Mouse (Mus musculus): Measurements from ENCODE around the gene Ankrd34b. TPM values are rescaled to one million over a fixed set of nuclear protein-coding genes. Genes with fewer than 3 reads are reported as not detected.
A peak's percentile ranks its signal among the peaks of the same experiment; 100 is the strongest.

Ankrd34b gene
- not detected in 2 replicates for total RNA-seq (2015)
- total RNA-seq (2017): 0.03 TPM in 1 of 2 replicates, not detected in the other

GRCm38 (mm10) chr13:92425758-92426264 lies at the start of gene Ankrd34b:
Ankrd34b (plus strand) TSS chr13:92425896.
- ATAC-seq (replicated peaks; ENCODE audit: poor library complexity): peak; percentile 47

GRCm38 (mm10) chr13:92387367-92387766 lies 38.3 kb upstream of the Ankrd34b start:
- no peak for ATAC-seq (replicated peaks; ENCODE audit: poor library complexity)

- no peak for ATAC-seq (replicated peaks; ENCODE audit: poor library complexity)
Observed at GRCm38 (mm10) chr13:92393047-92393661, 32.5 kb upstream of the Ankrd34b start.

DNA sequence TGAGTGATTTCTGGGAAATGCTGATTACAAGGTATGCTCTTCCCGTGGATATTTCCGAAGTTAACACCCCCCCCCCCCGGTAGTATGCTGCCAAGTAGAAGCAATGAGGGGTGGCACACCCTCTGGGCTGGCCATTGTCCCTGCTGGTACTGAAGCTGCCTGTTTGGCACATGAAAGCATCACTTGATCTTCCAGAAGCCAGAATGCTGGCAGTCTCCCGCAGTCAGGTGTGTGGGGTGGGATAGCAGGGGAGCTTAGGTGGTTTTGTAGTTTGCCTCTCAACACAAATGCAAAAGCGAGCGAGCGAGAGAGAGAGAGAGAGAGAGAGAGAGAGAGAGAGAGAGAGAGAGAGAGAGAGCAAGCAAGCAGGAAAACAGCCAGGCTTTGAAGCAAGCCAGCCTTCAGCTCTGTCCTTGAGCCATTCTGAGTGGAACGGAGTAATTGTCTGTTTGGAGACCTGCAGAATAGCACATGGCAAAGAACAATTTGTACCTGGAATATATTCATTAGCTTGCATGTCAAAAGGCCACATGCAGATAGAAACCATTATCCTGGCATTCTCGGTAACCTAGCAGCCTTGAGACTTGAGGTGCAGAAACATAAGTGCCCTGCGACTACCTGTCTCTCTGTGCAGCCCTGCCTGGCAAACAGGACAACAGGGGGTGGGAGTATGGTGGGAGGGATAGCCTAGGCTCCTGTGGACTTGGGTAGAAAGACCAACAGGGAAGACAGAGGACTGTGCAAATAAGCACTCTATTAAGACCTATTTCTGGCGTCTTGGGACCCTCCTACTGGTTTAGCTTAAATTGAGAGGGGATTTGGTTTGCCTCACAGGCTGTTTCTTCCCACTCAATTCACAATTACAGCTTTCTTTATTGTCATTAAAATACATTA lies 27.0 kb upstream of the Ankrd34b start:
- ATAC-seq (replicated peaks; ENCODE audit: poor library complexity): no peak

DNA sequence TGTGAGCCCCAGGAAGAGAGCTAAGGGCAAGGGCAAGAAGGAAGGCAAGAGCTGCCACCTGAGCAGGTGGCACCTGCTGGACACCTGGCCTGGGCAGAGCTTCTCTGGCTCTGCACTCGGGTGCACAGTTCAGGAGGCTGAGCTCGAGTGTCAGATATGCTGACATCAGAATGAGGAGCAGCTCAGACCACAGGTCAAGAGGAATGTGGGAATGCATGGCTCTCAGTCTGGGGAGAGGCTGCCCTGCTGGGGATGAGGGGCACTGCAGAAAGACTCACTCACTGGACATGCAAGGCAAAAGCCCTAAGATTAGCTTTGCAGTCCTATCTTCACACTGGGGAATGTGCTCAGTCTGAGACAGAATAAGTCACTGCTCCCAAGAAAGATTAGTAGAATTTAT lies 23.6 kb upstream of the Ankrd34b start:
- ATAC-seq (replicated peaks; ENCODE audit: poor library complexity): no peak

DNA sequence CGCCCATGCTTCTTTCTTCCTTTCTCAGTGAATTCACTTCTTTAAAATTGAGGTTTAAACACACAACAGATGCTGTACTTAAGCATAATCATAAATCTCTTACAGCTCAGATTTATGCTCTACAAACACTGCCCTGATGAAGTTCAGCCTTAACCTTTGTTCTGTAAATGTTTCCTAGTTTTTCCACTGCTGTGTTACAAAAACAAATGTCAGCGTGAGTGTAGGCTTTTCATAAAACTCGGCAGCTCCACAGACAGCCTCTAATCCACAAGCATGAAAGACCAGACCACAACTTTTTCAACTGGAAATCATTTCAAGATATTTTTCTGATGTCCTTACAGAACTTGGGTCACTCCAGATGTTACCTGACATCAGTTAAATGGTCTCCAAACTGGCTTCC lies 22.2 kb upstream of the Ankrd34b start:
- no peak for ATAC-seq (replicated peaks; ENCODE audit: poor library complexity)

DNA sequence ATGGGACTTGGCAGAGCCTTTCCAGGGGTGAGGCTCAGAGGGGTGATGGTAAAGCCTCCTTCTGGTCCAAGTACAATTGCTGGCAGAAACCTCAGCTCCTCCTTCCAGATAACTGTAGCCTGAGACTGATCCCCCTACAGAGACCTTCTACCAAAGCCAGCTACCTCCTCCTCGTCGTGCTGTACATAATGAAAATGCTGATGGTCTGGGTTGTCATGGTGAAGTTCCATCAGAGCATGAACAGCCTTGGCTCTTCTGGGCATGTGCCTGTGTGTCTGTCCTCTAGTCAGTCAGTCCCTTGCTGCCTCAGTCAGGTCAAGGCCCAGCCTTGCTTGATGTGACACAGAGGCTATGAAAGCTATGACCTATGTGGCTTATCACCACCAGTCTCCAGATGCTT lies 15.2 kb upstream of the Ankrd34b start:
- no peak for ATAC-seq (replicated peaks; ENCODE audit: poor library complexity)

- no peak for ATAC-seq (replicated peaks; ENCODE audit: poor library complexity)
Observed at GRCm38 (mm10) chr13:92419630-92420029, 6.1 kb upstream of the Ankrd34b start.

- no peak for ATAC-seq (replicated peaks; ENCODE audit: poor library complexity)
Observed at GRCm38 (mm10) chr13:92423711-92424110, 2.0 kb upstream of the Ankrd34b start.

DNA sequence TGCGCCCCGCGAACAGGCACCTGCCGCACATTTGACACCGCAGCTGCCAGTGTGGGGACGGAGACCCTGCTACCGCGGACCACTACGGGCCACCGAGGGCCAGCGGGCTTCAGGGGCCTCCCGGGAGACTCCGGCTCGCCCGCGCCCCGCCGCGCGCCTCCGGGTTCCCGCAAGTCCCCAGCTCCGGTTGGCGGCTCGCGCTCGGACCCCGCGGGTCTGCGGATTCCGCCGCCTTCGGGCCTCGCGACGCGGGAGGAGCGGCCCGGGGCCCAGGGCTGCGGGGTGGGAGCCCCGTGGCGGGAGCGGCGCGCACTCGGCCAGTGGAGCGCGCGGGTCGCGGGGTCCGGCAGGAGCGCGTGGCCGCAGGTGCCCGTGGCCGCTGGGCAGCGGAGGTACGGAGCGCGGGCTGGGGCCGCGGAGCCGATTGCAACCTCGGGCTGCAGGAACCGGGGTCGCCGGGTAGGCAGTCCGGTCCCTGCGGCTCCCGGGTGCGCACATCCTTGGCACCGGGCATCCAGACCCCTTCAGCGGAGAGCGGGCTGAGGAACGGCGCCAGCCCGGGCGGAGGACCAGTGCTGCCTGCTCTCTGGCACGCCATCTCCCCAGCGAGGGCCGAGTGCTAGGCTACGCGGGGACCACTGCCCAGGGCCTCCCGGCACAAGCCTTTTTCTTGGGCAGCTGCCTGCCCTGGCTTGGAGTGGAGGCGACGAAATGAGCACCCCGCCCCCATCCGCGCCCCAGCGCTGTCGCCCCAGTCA lies 777 bp downstream of the Ankrd34b start:
- ATAC-seq (replicated peaks; ENCODE audit: poor library complexity): no peak; the same call in 1 of the 2 replicates

GRCm38 (mm10) chr13:92427351-92427855 lies 1.7 kb downstream of the Ankrd34b start:
- ATAC-seq (replicated peaks; ENCODE audit: poor library complexity): no peak

DNA sequence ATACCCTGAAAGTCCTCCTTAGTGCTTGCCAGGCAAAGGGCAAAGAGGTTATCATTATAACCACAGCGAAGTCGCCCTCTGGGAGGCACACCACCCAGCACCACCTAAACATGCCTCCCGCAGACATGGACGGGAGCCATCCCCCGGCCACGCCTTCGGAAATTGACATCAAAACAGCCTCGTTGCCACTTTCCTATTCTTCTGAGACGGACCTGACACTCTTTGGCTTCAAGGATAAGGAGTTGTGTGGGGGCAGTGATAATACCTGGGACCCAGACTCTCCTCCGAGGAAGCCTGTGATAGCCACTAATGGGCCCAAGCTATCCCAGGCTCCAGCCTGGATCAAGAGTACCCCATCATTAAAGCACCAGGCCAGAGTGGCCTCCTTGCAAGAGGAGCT lies 13.0 kb downstream of the Ankrd34b start:
- no peak for ATAC-seq (replicated peaks; ENCODE audit: poor library complexity)

DNA sequence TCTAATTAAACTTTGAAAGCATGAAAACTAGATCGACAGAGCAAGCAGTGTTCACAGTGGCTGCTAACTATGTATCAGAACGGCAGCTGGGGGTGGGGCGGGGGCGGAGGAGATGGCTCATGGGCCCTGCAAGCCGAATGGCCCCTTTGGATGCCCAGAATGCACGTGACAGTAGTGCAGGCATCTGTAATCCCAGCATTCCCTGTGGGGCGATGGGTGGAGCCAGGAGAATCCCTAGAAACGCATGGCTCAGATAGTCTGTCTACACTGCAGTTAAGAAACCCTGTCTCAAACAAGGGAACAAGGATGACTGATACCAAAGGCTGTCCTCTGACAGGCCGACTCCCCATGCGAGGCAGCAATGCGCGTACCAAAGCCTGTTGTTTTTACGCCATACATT lies 14.6 kb downstream of the Ankrd34b start:
- ATAC-seq (replicated peaks; ENCODE audit: poor library complexity): no peak

DNA sequence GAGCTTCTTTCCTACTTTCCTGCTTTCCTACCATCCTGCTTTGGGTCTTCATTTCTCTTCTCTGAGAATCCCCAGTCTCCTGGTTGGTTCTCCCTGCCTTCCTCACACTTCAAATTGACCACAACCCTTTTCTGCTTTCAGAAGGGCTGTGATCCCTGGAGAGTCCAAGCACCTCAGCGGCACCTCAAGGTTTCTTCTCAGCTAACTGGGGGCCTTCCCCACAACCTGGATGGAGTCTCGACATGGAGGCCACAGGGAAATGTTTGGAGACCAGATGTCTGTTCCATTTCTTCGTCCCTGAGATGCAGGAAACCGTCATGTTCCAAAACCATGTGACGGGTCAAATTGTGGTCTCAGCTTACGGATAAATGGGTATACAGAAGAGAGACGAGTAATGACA lies 21.2 kb downstream of the Ankrd34b start:
- no peak for ATAC-seq (replicated peaks; ENCODE audit: poor library complexity)

DNA sequence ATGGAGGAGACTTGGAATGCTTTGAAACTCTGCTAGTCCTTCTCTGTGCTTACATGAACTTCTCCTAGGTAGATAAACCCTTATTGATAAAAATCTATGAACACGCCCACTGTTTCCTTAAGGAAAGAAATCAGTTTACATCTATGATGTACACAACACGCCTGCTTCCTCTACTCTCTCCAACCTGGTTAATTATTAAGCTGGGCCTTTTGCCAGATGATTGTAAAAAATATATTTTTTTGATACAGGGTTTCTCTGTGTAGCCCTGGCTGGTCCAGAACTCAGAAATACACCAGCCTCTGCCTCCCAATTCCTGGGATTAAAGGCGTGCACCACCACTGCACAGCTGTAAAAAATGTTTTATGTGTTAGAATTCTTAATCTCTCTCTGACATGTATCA lies 39.0 kb downstream of the Ankrd34b start:
- no peak for ATAC-seq (replicated peaks; ENCODE audit: poor library complexity)

- no peak for ATAC-seq (replicated peaks; ENCODE audit: poor library complexity)
Observed at GRCm38 (mm10) chr13:92467891-92468290, 42.2 kb downstream of the Ankrd34b start.

GRCm38 (mm10) chr13:92469381-92469780 lies 43.7 kb downstream of the Ankrd34b start:
- ATAC-seq (replicated peaks; ENCODE audit: poor library complexity): no peak

DNA sequence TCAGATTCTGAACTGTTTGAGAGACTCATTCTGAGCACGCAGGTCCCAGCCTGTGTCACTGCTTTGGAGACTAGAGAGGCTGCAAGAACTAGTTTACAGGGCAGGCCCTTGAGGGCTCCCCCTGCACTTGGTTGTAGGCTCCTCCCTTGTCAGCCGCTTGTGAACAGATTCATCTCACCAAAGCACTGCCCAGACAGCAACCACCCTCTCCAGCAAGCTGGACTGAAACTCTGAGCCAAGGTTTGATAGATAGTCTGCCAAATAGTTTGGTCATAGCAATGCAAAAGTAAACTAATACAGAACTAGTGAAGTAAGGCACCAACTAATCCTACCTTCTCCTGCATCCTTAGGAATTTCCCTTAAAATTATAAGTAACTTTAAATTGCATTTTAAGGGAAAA lies 44.5 kb downstream of the Ankrd34b start:
- ATAC-seq (replicated peaks; ENCODE audit: poor library complexity): no peak

DNA sequence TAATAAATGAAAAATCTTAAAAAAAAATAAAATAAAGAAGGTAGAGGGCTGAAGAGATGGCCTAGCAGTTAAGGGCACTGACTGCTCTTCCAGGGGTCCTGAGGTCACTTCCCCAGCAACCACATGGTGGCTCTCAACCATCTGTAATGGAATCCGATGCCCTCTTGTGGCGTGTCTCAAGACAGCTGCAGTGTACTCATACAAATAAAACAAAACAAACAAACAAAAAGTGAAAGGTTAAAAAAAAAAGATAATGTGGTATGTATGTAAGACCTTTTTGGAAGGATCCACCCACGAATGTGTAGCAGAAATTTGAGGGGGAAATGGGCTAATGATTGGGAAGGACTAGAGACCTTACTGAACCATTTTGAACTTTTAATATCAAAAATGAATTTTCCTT lies 57.7 kb downstream of the Ankrd34b start:
- peak; percentile 49 for ATAC-seq (replicated peaks; ENCODE audit: poor library complexity)

DNA sequence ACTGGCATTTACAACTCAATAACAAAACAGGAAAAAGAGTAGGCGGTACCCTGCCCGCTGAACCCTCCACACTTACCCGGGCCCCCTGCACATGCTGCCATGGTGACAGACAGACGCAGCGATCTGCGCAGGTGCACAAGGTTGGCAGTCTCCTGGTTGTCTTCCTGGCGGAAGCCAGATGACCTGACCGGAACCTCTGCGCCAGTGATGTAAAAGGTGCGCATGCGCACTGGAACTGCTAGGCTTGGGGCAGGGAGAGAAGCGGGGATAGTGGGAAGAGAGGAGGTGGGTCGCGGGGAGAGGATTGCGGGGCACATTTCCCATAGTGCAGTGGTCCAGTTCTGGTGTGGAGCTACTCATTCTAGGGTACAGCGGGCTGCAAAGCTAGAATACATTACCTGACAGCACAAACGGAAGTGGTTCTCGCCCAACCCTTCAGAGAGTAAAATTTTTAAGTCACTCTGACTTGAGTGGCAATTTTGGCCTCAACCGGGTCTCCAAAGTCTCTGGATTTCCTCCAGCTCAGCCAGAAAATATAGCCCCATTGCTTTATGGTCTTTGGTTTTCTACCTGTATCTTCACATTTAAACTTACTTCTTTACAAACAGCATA lies 58.3 kb downstream of the Ankrd34b start, which contains the start of gene Fam151b:
Gene Fam151b, minus strand, starts transcription at position 164 of the 612 bp plus-strand sequence.
- peak; percentile 100 for ATAC-seq (replicated peaks; ENCODE audit: poor library complexity)

DNA sequence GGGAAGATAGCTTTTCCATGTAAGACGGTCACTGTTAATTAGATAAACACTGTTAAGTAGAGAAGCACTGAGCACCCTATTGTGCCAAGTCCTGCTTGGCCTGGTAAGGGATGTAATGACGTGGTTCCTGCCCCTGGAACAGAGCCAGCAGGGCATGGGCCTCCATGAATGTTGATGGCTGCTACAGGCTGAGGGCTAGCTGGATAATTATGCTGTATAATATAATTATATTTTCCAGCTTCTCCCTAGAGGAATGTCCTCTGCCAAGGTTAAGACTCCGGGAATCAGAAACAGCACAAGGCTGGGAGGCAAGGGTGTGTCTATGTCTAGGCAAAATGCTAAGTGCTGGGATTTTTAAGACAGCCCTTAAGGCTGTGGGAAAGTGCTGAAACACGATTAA lies 65.1 kb downstream of the Ankrd34b start:
- ATAC-seq (replicated peaks; ENCODE audit: poor library complexity): no peak

All from megakaryocyte progenitor cell, adult 5-6 weeks (primary cell).